ENCODE assay signal across 12 mouse cellular contexts in genomic region chr17:26532476-26533045, GRCm38 (mm10). TPM values are rescaled to one million over a fixed set of nuclear protein-coding genes. Genes with fewer than 3 reads are reported as not detected.
DNase-seq lines count a peak whose midpoint lies in the region; ATAC-seq and TF ChIP-seq lines count a peak whose summit lies in the region.
"Had no signal": no experiment of that assay in that cellular context is flagged by ENCODE, and none has a peak within 500 bp of the region (broad histone marks: within the 10 kb centered on the region; RNA-seq: fewer than 3 reads in every experiment).

No protein-coding gene starts in this region.

- H3K9ac ChIP-seq in heart, adult 2 months (ENCODE audit: low read depth, low read length) = no peak overlapping the region
- H3K9ac ChIP-seq: embryonic facial prominence, embryonic 12.5 days; forebrain, embryonic 15.5 days; kidney, embryonic 15.5 days had no signal

- intact Hi-C loops in heart, adult 2 months (cut with DNase I) = no loop called here
- intact Hi-C loops in left cerebral cortex, postnatal 25 days (cut with DNase I) = loop anchor here (5.0 kb wide), 1 partner anchor 45 kb away; no protein-coding TSS in a partner anchor

- H3K4me1 ChIP-seq in heart, adult 2 months (ENCODE audit: control insufficient read depth, insufficient read depth, low read length) = peaks cover 41% of the 10 kb centered on the region
- H3K4me1 ChIP-seq: forebrain, embryonic 15.5 days had no signal

- 0 out of 2 replicates have a peak, but pooled peaks cover 4% of the 10 kb centered on the region for H3K36me3 ChIP-seq in heart, adult 2 months (ENCODE audit: control insufficient read depth, insufficient read depth, low read length)
- H3K36me3 ChIP-seq: embryonic facial prominence, embryonic 12.5 days; forebrain, embryonic 15.5 days; kidney, embryonic 15.5 days had no signal

- H3K27ac ChIP-seq in heart, adult 2 months = peak overlapping the region; percentile 59
- H3K27ac ChIP-seq: embryonic facial prominence, embryonic 12.5 days; forebrain, embryonic 15.5 days; kidney, embryonic 15.5 days had no signal

- no peak overlapping the region for H3K4me3 ChIP-seq in heart, adult 2 months
- H3K4me3 ChIP-seq: embryonic facial prominence, embryonic 12.5 days; forebrain, embryonic 15.5 days; kidney, embryonic 15.5 days had no signal

- TF ChIP-seq EP300 in heart, adult 2 months (IDR thresholded peaks at IDR 0.05; ENCODE audit: insufficient read depth, low read depth, low read length) = no peak

- peak in 1 of 2 experiments; percentile 26 for DNase-seq in heart, adult 2 months
- no peak for DNase-seq in heart, postnatal 4 days
- peak; percentile 57 for DNase-seq in 416B (ENCODE audit: low read depth)
- DNase-seq in brain, adult 2 months (ENCODE audit: low read depth, low spot score) = peak; percentile 43
- no peak for DNase-seq in kidney, postnatal 10 days
- no peak for DNase-seq in cerebellum, postnatal 4 days (ENCODE audit: low spot score in 2 of 2)
- DNase-seq in left cerebral cortex, postnatal 25 days (ENCODE audit: low spot score in 2 of 2) = no peak
- DNase-seq: heart, postnatal 10 days had no signal

- 65% methylated on average over 4 of the region's 4 CpGs for WGBS in heart, adult 2 months

- TF ChIP-seq POLR2A in heart, adult 2 months (IDR thresholded peaks at IDR 0.05; ENCODE audit: insufficient read depth, low read depth, low read length) = no peak

- no peaks in the 10 kb centered on the region for H3K27me3 ChIP-seq in heart, adult 2 months (ENCODE audit: control insufficient read depth, insufficient read depth, low read length)
- H3K27me3 ChIP-seq: embryonic facial prominence, embryonic 12.5 days; forebrain, embryonic 15.5 days; kidney, embryonic 15.5 days had no signal

- ATAC-seq in megakaryocyte, adult 5-6 weeks (ENCODE audit: poor library complexity, severe bottlenecking) = peak; percentile 60
- ATAC-seq: forebrain, embryonic 15.5 days had no signal

- no peak for TF ChIP-seq CTCF in heart, adult 2 months (IDR thresholded peaks at IDR 0.05)

- no peaks in the 10 kb centered on the region for H3K79me2 ChIP-seq in heart, adult 2 months (replicated peaks; ENCODE audit: control insufficient read depth, insufficient read depth, low read length)

RNA-seq across cellular contexts. Expression of gene Ergic1, which starts 28.7 kb away (rescaled TPM):
- 10 to 100 TPM; 53.6 to 59.4 TPM for total RNA-seq in heart, adult 2 months (2021)
- 64.4 and 84.3 TPM in 2 replicates for polyA plus RNA-seq in heart, adult 2 months (2012; rRNA removed)
- 100 to 1,000 TPM; 109 to 115 TPM for total RNA-seq in heart, postnatal 4 days (2021)
- 18.9 and 22.1 TPM in 2 replicates for total RNA-seq in megakaryocyte, adult 5-6 weeks (2015)
- total RNA-seq in megakaryocyte, adult 5-6 weeks (2017) = 9.6 and 16.3 TPM in 2 replicates
- total RNA-seq in left cerebral cortex, postnatal 25 days (2021) = 100 to 1,000 TPM; 163 to 168 TPM

RNA-seq across cellular contexts. Expression of gene Dusp1, which starts 29.4 kb away (rescaled TPM):
- total RNA-seq in heart, adult 2 months (2021) = 10 to 100 TPM; 61.4 to 71.3 TPM
- polyA plus RNA-seq in heart, adult 2 months (2012; rRNA removed) = 122 and 171 TPM in 2 replicates
- total RNA-seq in heart, postnatal 4 days (2021) = 10 to 100 TPM; 66.9 to 69.5 TPM
- 265 and 280 TPM in 2 replicates for total RNA-seq in megakaryocyte, adult 5-6 weeks (2015)
- 58.9 and 72.1 TPM in 2 replicates for total RNA-seq in megakaryocyte, adult 5-6 weeks (2017)
- total RNA-seq in left cerebral cortex, postnatal 25 days (2021) = 10 to 100 TPM; 32.7 to 47.7 TPM

Comparison
In these comparisons a context has a peak if more than half of its experiments do, and no peak if none do; other contexts are left out.
1. DNase-seq: peak in 416B (single experiment) and brain, adult 2 months (single experiment); none in heart, postnatal 4 days (single experiment), kidney, postnatal 10 days (single experiment), cerebellum, postnatal 4 days (0 of 2) and left cerebral cortex, postnatal 25 days (0 of 2).